Mouse (Mus musculus): ENCODE results near the gene Garnl3. TPM values are rescaled to one million over a fixed set of nuclear protein-coding genes. Genes with fewer than 3 reads are reported as not detected.
A peak's percentile ranks its signal among the peaks of the same experiment; 100 is the strongest.

Gene Garnl3
- total and polyA plus RNA-seq, 3 experiments = 2.3 to 3.8 (median 3.6) TPM

GRCm38 (mm10) chr2:32981281-32981680 is 150.2 kb downstream of the Garnl3 start:
- H3K4me1 ChIP-seq (ENCODE audit: control insufficient read depth, insufficient read depth, low read length) = peaks cover 1% of the 10 kb centered on the region
- peak in 1 of 2 experiments; percentile 56 for DNase-seq
- peak overlapping the region; percentile 95 for H3K4me3 ChIP-seq
- no peaks in the 10 kb centered on the region for H3K79me2 ChIP-seq (replicated peaks; ENCODE audit: control insufficient read depth, insufficient read depth, low read length)
- H3K36me3 ChIP-seq (ENCODE audit: control insufficient read depth, insufficient read depth, low read length) = no peaks in the 10 kb centered on the region
- H3K27me3 ChIP-seq (ENCODE audit: control insufficient read depth, insufficient read depth, low read length) = no peaks in the 10 kb centered on the region
- intact Hi-C loops (cut with DNase I) = loop anchor here (5.0 kb wide), 1 partner anchor 151 kb away; the partner anchor contains the start of gene Garnl3
- no peak for TF ChIP-seq POLR2A (IDR thresholded peaks at IDR 0.05; ENCODE audit: insufficient read depth, low read depth, low read length)
- no peak for TF ChIP-seq EP300 (IDR thresholded peaks at IDR 0.05; ENCODE audit: insufficient read depth, low read depth, low read length)
- TF ChIP-seq CTCF (IDR thresholded peaks at IDR 0.05) = no peak
- H3K9ac ChIP-seq (ENCODE audit: low read depth, low read length) = peak overlapping the region; percentile 86
- 2% methylated on average over 23 of the region's 23 CpGs for WGBS
- peak overlapping the region; percentile 74 for H3K27ac ChIP-seq

- WGBS = 88% methylated on average over 7 of the region's 7 CpGs
- no peak overlapping the region for H3K9ac ChIP-seq (ENCODE audit: low read depth, low read length)
- H3K4me3 ChIP-seq = no peak overlapping the region
- H3K27me3 ChIP-seq (ENCODE audit: control insufficient read depth, insufficient read depth, low read length) = no peaks in the 10 kb centered on the region
- intact Hi-C loops (cut with DNase I) = loop anchor here (5.0 kb wide), 1 partner anchor 153 kb away; the partner anchor contains the start of gene Garnl3
- H3K4me1 ChIP-seq (ENCODE audit: control insufficient read depth, insufficient read depth, low read length) = peaks cover 1% of the 10 kb centered on the region
- DNase-seq = no peak
- H3K27ac ChIP-seq = no peak overlapping the region
- no peak for TF ChIP-seq CTCF (IDR thresholded peaks at IDR 0.05)
- no peak for TF ChIP-seq POLR2A (IDR thresholded peaks at IDR 0.05; ENCODE audit: insufficient read depth, low read depth, low read length)
- TF ChIP-seq EP300 (IDR thresholded peaks at IDR 0.05; ENCODE audit: insufficient read depth, low read depth, low read length) = no peak
- no peaks in the 10 kb centered on the region for H3K36me3 ChIP-seq (ENCODE audit: control insufficient read depth, insufficient read depth, low read length)
- H3K79me2 ChIP-seq (replicated peaks; ENCODE audit: control insufficient read depth, insufficient read depth, low read length) = no peaks in the 10 kb centered on the region
These were observed 151.8 kb downstream of the Garnl3 start for GRCm38 (mm10) chr2:32979675-32980074.

- H3K4me3 ChIP-seq = no peak overlapping the region
- H3K9ac ChIP-seq (ENCODE audit: low read depth, low read length) = no peak overlapping the region
- no peak for DNase-seq
- TF ChIP-seq POLR2A (IDR thresholded peaks at IDR 0.05; ENCODE audit: insufficient read depth, low read depth, low read length) (no peak), CTCF (IDR thresholded peaks at IDR 0.05) (no peak), EP300 (IDR thresholded peaks at IDR 0.05; ENCODE audit: insufficient read depth, low read depth, low read length) (no peak)
- no peak overlapping the region for H3K27ac ChIP-seq
- H3K4me1 ChIP-seq (ENCODE audit: control insufficient read depth, insufficient read depth, low read length) = peaks cover 1% of the 10 kb centered on the region
- no peaks in the 10 kb centered on the region for H3K36me3 ChIP-seq (ENCODE audit: control insufficient read depth, insufficient read depth, low read length)
- H3K27me3 ChIP-seq (ENCODE audit: control insufficient read depth, insufficient read depth, low read length) = no peaks in the 10 kb centered on the region
- WGBS = 47% methylated on average over 3 of the region's 3 CpGs
- intact Hi-C loops (cut with DNase I) = no loop called here
- no peaks in the 10 kb centered on the region for H3K79me2 ChIP-seq (replicated peaks; ENCODE audit: control insufficient read depth, insufficient read depth, low read length)
These were observed 152.8 kb downstream of the Garnl3 start for GRCm38 (mm10) chr2:32978675-32979074.

GRCm38 (mm10) chr2:32977114-32977513 is 154.3 kb downstream of the Garnl3 start:
- no peak for TF ChIP-seq POLR2A (IDR thresholded peaks at IDR 0.05; ENCODE audit: insufficient read depth, low read depth, low read length)
- no peak for TF ChIP-seq CTCF (IDR thresholded peaks at IDR 0.05)
- no peak for TF ChIP-seq EP300 (IDR thresholded peaks at IDR 0.05; ENCODE audit: insufficient read depth, low read depth, low read length)
- H3K4me3 ChIP-seq = no peak overlapping the region
- 82% methylated on average over 5 of the region's 5 CpGs for WGBS
- no peak for DNase-seq
- no peak overlapping the region for H3K9ac ChIP-seq (ENCODE audit: low read depth, low read length)
- H3K27me3 ChIP-seq (ENCODE audit: control insufficient read depth, insufficient read depth, low read length) = no peaks in the 10 kb centered on the region
- intact Hi-C loops (cut with DNase I) = no loop called here
- H3K36me3 ChIP-seq (ENCODE audit: control insufficient read depth, insufficient read depth, low read length) = no peaks in the 10 kb centered on the region
- no peaks in the 10 kb centered on the region for H3K79me2 ChIP-seq (replicated peaks; ENCODE audit: control insufficient read depth, insufficient read depth, low read length)
- H3K4me1 ChIP-seq (ENCODE audit: control insufficient read depth, insufficient read depth, low read length) = peaks cover 1% of the 10 kb centered on the region; the same call in 1 of the 2 replicates
- H3K27ac ChIP-seq = no peak overlapping the region

- no peak for DNase-seq
- intact Hi-C loops (cut with DNase I) = no loop called here
- Histone ChIP-seq H3K9ac (ENCODE audit: low read depth, low read length) (no peak overlapping the region), H3K36me3 (ENCODE audit: control insufficient read depth, insufficient read depth, low read length) (no peaks in the 10 kb centered on the region), H3K27me3 (ENCODE audit: control insufficient read depth, insufficient read depth, low read length) (no peaks in the 10 kb centered on the region), H3K4me3 (no peak overlapping the region), H3K27ac (no peak overlapping the region), H3K4me1 (ENCODE audit: control insufficient read depth, insufficient read depth, low read length) (peaks cover 4% of the 10 kb centered on the region), H3K79me2 (replicated peaks; ENCODE audit: control insufficient read depth, insufficient read depth, low read length) (no peaks in the 10 kb centered on the region)
- no peak for TF ChIP-seq POLR2A (IDR thresholded peaks at IDR 0.05; ENCODE audit: insufficient read depth, low read depth, low read length)
- no peak for TF ChIP-seq CTCF (IDR thresholded peaks at IDR 0.05)
- TF ChIP-seq EP300 (IDR thresholded peaks at IDR 0.05; ENCODE audit: insufficient read depth, low read depth, low read length) = no peak
- 89% methylated on average over 8 of the region's 8 CpGs for WGBS
These were observed 157.2 kb downstream of the Garnl3 start for GRCm38 (mm10) chr2:32974216-32974615.

GRCm38 (mm10) chr2:32971235-32971634 is 160.2 kb downstream of the Garnl3 start:
- WGBS = 65% methylated on average over 9 of the region's 9 CpGs
- intact Hi-C loops (cut with DNase I) = no loop called here

More at GRCm38 (mm10) chr2:32971235-32971634, 160.2 kb downstream of the Garnl3 start:
- H3K4me3 ChIP-seq = no peak overlapping the region
- H3K27ac ChIP-seq = no peak overlapping the region
- peaks cover 17% of the 10 kb centered on the region for H3K4me1 ChIP-seq (ENCODE audit: control insufficient read depth, insufficient read depth, low read length)
- TF ChIP-seq POLR2A (IDR thresholded peaks at IDR 0.05; ENCODE audit: insufficient read depth, low read depth, low read length) (no peak), EP300 (IDR thresholded peaks at IDR 0.05; ENCODE audit: insufficient read depth, low read depth, low read length) (no peak), CTCF (IDR thresholded peaks at IDR 0.05) (no peak)
- no peaks in the 10 kb centered on the region for H3K36me3 ChIP-seq (ENCODE audit: control insufficient read depth, insufficient read depth, low read length)
- H3K27me3 ChIP-seq (ENCODE audit: control insufficient read depth, insufficient read depth, low read length) = no peaks in the 10 kb centered on the region
- no peaks in the 10 kb centered on the region for H3K79me2 ChIP-seq (replicated peaks; ENCODE audit: control insufficient read depth, insufficient read depth, low read length)
- DNase-seq = no peak
- H3K9ac ChIP-seq (ENCODE audit: low read depth, low read length) = no peak overlapping the region
